Mouse (Mus musculus): ENCODE measurements around the gene Thumpd3. TPM values are rescaled to one million over a fixed set of nuclear protein-coding genes. Genes with fewer than 3 reads are reported as not detected.

Gene Thumpd3
- polyA plus RNA-seq (2017; shearing (Covaris generic)), result 114 TPM

GRCm38 (mm10) chr6:113046041-113046975 lies at the start of gene Thumpd3:
Gene Thumpd3 (plus strand): TSS chr6:113046225.

GRCm38 (mm10) chr6:113076686-113077516 lies 30.9 kb downstream of the Thumpd3 start, which contains the start of gene Setd5:
Gene Setd5 (plus strand): TSS chr6:113077365.

Other genes starting within 250 kb of the Thumpd3 start
- 1.3 TPM for gene Srgap3, start 99.0 kb upstream of the Thumpd3 start, polyA plus RNA-seq (2017; shearing (Covaris generic))
- 76.1 TPM for gene Setd5, start 31.1 kb downstream of the Thumpd3 start, polyA plus RNA-seq (2017; shearing (Covaris generic))
- gene Lhfpl4, start 149.2 kb downstream of the Thumpd3 start, polyA plus RNA-seq (2017; shearing (Covaris generic)), result 0.38 TPM
- gene Mtmr14, start 191.6 kb downstream of the Thumpd3 start, polyA plus RNA-seq (2017; shearing (Covaris generic)), result 56.2 TPM
- not detected for gene Cpne9, start 236.1 kb downstream of the Thumpd3 start, polyA plus RNA-seq (2017; shearing (Covaris generic))